Mouse (Mus musculus) brain, embryonic 18.5 days (tissue): ENCODE results near the gene Olfr698.
"Not testable (repeated sequence)": the region's sequence is repeated elsewhere in the genome, so short reads cannot be mapped to it uniquely, and the experiment has no call there.

Source experiments
- DNase-seq: peaks from one replicate; pipeline ENCODE4 v3.0.0-alpha.2; 2012; ENCODE audit warnings: low read depth, low spot score

Olfr698 gene

GRCm38 (mm10) chr7:106755297-106755696 is at the start of gene Olfr698:
Olfr698 (minus strand) TSS chr7:106755397.
- no peak for DNase-seq

GRCm38 (mm10) chr7:106793098-106793497 is 37.9 kb upstream of the Olfr698 start, which contains the start of gene Olfr699:
Olfr699 (minus strand) TSS chr7:106793198.
- no peak for DNase-seq

GRCm38 (mm10) chr7:106788330-106788729 is 33.1 kb upstream of the Olfr698 start:
- no peak for DNase-seq

GRCm38 (mm10) chr7:106761008-106761407 is 5.8 kb upstream of the Olfr698 start:
- DNase-seq: not testable (repeated sequence)

DNA sequence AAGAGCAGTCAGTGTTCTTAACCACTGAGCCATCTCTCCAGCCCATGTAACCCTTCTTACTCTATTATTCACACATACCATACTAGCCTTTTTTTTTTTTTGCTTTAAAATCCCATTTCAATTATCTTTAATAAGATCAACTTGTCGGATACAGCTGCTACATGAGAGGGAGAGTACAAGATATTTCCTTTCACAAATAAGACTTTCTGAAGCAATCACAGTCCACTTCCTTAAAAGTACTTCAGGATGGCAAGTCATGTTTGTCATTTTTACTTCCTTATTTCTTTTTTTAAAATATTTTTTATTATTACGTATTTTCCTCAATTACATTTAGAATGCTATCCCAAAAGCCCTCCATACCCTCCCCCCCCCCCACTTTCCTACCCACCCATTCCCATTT is 3.6 kb upstream of the Olfr698 start:
- no peak for DNase-seq

DNA sequence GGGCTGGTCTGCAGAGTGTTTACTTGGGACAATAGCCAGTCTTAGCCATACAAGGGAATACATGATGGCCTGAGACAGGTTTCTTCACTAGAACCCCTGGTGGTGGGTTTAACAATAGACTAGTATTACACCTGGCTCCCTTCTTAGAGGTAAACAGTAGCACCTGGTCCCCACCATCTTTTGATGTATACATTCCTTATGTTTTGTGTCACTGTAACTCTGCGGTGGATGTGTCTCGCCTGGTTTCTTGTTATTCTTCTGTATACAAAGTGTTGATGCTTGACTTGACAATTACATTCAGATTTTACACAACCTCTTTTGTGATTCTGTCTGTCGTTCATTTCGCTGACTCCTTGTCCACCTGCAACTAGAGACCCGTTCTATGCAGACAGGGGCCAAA is 9.4 kb downstream of the Olfr698 start:
- DNase-seq: no peak

DNA sequence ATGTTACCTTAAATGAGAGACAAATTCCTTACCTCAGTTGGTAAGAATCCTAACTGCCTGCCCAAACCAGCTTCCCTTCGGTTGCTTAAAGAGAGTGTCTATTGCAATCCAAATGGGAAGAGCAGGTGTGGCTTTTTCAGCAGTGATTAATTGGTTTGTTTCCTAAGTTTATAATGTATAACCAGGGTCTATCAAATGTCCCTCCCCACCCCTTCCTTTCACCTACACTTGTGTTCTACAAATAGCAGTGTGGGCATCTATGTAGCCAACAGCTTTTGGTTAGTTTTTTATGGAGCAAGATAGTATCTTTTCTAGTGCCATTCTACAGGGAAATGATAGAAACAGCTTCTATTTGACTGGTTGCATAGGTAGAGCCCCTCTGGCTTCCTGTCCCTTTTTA is 12.9 kb downstream of the Olfr698 start, which contains the start of gene Olfr697:
Gene Olfr697 (minus strand): TSS at position 101 of the 400 bp plus-strand sequence.
- no peak for DNase-seq

GRCm38 (mm10) chr7:106737028-106737427 is 18.2 kb downstream of the Olfr698 start:
- DNase-seq: no peak

- DNase-seq: no peak
Observed at GRCm38 (mm10) chr7:106733717-106734116, 21.5 kb downstream of the Olfr698 start.

DNA sequence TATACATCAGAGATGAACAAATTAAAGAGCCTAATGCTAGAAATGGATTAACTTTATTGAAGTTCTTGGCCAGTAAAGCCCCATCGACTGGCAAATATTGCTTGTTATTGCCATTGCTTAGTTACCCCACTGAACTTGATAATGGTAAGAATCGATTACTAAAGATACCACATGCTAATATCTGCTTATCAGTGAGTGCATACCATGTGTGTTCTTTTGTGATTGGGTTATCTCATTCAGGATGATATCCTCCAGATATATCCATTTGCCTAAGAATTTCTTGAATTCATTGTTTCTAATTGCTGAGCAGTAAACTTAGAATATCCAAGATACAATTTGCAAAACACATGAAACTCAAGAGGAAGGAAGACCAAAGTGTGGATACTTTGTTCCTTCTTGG is 29.5 kb downstream of the Olfr698 start:
- DNase-seq: not testable (repeated sequence)

- DNase-seq: no peak
Observed at GRCm38 (mm10) chr7:106716296-106716695, 38.9 kb downstream of the Olfr698 start, which contains the start of gene Olfr695. Olfr695 (minus strand) TSS chr7:106716396.

DNA sequence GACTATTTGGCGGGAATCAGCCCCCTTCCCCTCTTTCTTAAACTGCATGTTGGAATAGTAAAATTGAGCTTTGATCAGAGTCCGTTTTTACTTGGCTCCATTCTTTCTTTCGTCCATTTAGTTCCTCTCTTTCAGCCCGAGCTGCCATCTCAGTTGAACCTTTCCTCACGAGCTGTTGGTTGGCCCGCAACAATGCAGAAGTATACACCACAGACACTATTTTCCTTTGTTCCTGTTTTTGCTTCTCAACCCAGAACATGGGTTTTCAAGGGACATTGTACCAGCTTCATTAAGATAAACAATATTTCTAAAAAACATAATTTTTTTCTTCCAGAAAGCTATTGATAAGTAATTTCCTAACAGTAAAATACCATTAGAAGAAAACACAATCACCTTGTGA is 43.7 kb downstream of the Olfr698 start:
- no peak for DNase-seq

DNA sequence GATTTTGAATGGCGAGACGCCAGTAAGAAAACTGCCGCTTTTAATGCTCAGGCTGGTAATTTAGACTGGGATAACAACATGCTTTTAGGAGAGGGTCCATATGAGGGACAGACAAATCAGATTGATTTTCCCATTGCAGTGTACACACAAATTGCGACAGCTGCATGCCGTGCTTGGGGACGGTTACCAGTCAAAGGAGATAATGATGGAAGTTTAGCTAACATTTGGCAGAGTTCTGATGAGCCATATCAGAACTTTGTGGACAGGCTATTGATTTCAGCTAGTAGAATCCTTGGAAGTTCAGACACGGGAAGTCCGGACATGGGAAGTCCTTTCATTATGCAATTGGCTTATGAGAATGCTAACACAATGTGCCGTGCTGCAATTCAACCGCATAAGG is 47.5 kb downstream of the Olfr698 start:
- not testable (repeated sequence) for DNase-seq
